Comparison of ENCODE assay signal across 19 mouse cellular contexts in the genomic region with DNA sequence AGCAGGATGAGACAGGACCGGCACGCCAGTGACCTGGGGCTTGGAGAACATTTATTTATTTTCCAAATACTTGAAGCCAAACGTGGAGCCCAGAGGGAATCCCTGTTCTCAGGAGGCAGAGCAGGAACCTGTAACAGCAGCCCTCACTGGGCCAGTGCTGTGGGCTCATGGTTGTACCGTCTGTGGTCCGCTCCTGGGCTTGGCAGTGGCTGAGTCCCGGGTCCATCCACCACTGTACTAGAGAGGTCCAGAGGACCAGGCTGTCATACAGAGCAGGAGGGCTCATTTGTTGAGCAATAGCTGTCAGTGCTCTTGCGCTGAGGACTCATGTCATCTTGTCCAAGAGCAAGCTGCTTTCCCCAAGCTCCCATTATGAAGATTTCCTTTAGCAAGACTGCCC. TPM values are rescaled to one million over a fixed set of nuclear protein-coding genes. Genes with fewer than 3 reads are reported as not detected.
DNase-seq lines count a peak whose midpoint lies in the region; ATAC-seq and TF ChIP-seq lines count a peak whose summit lies in the region.
"Had no signal": no experiment of that assay in that cellular context is flagged by ENCODE, and none has a peak within 500 bp of the region (broad histone marks: within the 10 kb centered on the region; RNA-seq: fewer than 3 reads in every experiment).

No protein-coding gene starts in this region.

- no peak overlapping the region for H3K4me3 ChIP-seq in gastrocnemius, adult 2 months
- no peak overlapping the region for H3K4me3 ChIP-seq in kidney, embryonic 16.5 days (ENCODE audit: low read length)
- H3K4me3 ChIP-seq in kidney, embryonic 14.5 days (ENCODE audit: low read length), result no peak overlapping the region
- H3K4me3 ChIP-seq in embryonic facial prominence, embryonic 14.5 days (ENCODE audit: low read depth, low read length), result no peak overlapping the region
- no peak overlapping the region for H3K4me3 ChIP-seq in limb, embryonic 15.5 days
- H3K4me3 ChIP-seq: liver, embryonic 12.5 days; lung, embryonic 15.5 days; midbrain, embryonic 13.5 days; myocyte had no signal

- H3K9ac ChIP-seq in kidney, embryonic 16.5 days (replicated peaks; ENCODE audit: low read length), result peak overlapping the region; percentile 13
- H3K9ac ChIP-seq in kidney, embryonic 14.5 days (ENCODE audit: low read depth, low read length), result no peak overlapping the region
- 0 out of 2 replicates have a peak overlapping the region, but pooled peaks have one; percentile 1 for H3K9ac ChIP-seq in embryonic facial prominence, embryonic 14.5 days (ENCODE audit: low read depth, low read length)
- H3K9ac ChIP-seq in limb, embryonic 15.5 days, result no peak overlapping the region
- H3K9ac ChIP-seq: liver, embryonic 12.5 days; lung, embryonic 15.5 days; midbrain, embryonic 13.5 days had no signal

- ATAC-seq in kidney, embryonic 16.5 days (ENCODE audit: low FRiP score, low TSS enrichment), result no peak
- ATAC-seq in kidney, embryonic 14.5 days (ENCODE audit: low FRiP score, low TSS enrichment), result no peak
- no peak for ATAC-seq in embryonic facial prominence, embryonic 14.5 days (ENCODE audit: low read depth)
- no peak for ATAC-seq in limb, embryonic 15.5 days (ENCODE audit: insufficient number of reproducible peaks, low FRiP score, low TSS enrichment, low read depth)
- ATAC-seq: activated CD4-positive, CD25-positive, alpha-beta regulatory T cell, adult 4 months; liver, embryonic 12.5 days; midbrain, embryonic 13.5 days; Patski had no signal

- whole genome bisulfite sequencing in kidney, embryonic 16.5 days, result 63% methylated on average over 7 of the region's 7 CpGs
- WGBS in kidney, embryonic 14.5 days, result 72% methylated on average over 7 of the region's 7 CpGs
- WGBS in embryonic facial prominence, embryonic 14.5 days, result 55% methylated on average over 7 of the region's 7 CpGs
- WGBS in limb, embryonic 15.5 days, result 53% methylated on average over 7 of the region's 7 CpGs

- H3K36me3 ChIP-seq in kidney, embryonic 16.5 days (ENCODE audit: insufficient read depth, low read length), result no peaks in the 10 kb centered on the region
- no peaks in the 10 kb centered on the region for H3K36me3 ChIP-seq in kidney, embryonic 14.5 days (ENCODE audit: control insufficient read depth, insufficient read depth, low read length)
- peaks cover 20% of the 10 kb centered on the region for H3K36me3 ChIP-seq in embryonic facial prominence, embryonic 14.5 days (ENCODE audit: control insufficient read depth, insufficient read depth, low read length)
- H3K36me3 ChIP-seq in limb, embryonic 15.5 days, result peaks cover 17% of the 10 kb centered on the region
- H3K36me3 ChIP-seq: liver, embryonic 12.5 days; lung, embryonic 15.5 days; midbrain, embryonic 13.5 days had no signal

- peak overlapping the region; percentile 71 for H3K27ac ChIP-seq in gastrocnemius, adult 2 months
- no peak overlapping the region for H3K27ac ChIP-seq in kidney, embryonic 16.5 days (ENCODE audit: low read length)
- no peak overlapping the region for H3K27ac ChIP-seq in kidney, embryonic 14.5 days (ENCODE audit: low read depth, low read length)
- H3K27ac ChIP-seq in embryonic facial prominence, embryonic 14.5 days (replicated peaks; ENCODE audit: low read depth, low read length), result peak overlapping the region; percentile 82
- H3K27ac ChIP-seq in limb, embryonic 15.5 days, result peak overlapping the region; percentile 80
- H3K27ac ChIP-seq: liver, embryonic 12.5 days; midbrain, embryonic 13.5 days had no signal

- peaks cover 28% of the 10 kb centered on the region for H3K4me1 ChIP-seq in kidney, embryonic 16.5 days (ENCODE audit: insufficient read depth, low read length)
- peaks cover 18% of the 10 kb centered on the region for H3K4me1 ChIP-seq in kidney, embryonic 14.5 days (ENCODE audit: control insufficient read depth, insufficient read depth, low read length)
- H3K4me1 ChIP-seq in embryonic facial prominence, embryonic 14.5 days (ENCODE audit: control insufficient read depth, insufficient read depth, low read length), result peaks cover 51% of the 10 kb centered on the region
- H3K4me1 ChIP-seq in limb, embryonic 15.5 days, result peaks cover 63% of the 10 kb centered on the region
- H3K4me1 ChIP-seq: liver, embryonic 12.5 days had no signal

- TF ChIP-seq CTCF in gastrocnemius, adult 2 months (IDR thresholded peaks at IDR 0.05), result no peak

- no peaks in the 10 kb centered on the region; the same call in 1 of the 2 replicates for H3K9me3 ChIP-seq in kidney, embryonic 16.5 days (ENCODE audit: low read length)
- no peaks in the 10 kb centered on the region for H3K9me3 ChIP-seq in kidney, embryonic 14.5 days (ENCODE audit: control insufficient read depth, low read length)
- H3K9me3 ChIP-seq in embryonic facial prominence, embryonic 14.5 days (ENCODE audit: control insufficient read depth, low read length), result no peaks in the 10 kb centered on the region
- no peaks in the 10 kb centered on the region for H3K9me3 ChIP-seq in limb, embryonic 15.5 days
- H3K9me3 ChIP-seq: liver, embryonic 12.5 days; lung, embryonic 15.5 days; midbrain, embryonic 13.5 days had no signal

- intact Hi-C loops in gastrocnemius, adult 2 months (cut with DNase I), result no loop called here

- H3K27me3 ChIP-seq in kidney, embryonic 16.5 days (ENCODE audit: insufficient read depth, low read length), result no peaks in the 10 kb centered on the region
- no peaks in the 10 kb centered on the region for H3K27me3 ChIP-seq in kidney, embryonic 14.5 days (ENCODE audit: control insufficient read depth, insufficient read depth, low read length)
- no peaks in the 10 kb centered on the region for H3K27me3 ChIP-seq in embryonic facial prominence, embryonic 14.5 days (replicated peaks; ENCODE audit: control insufficient read depth, insufficient read depth, low read length)
- H3K27me3 ChIP-seq in limb, embryonic 15.5 days, result no peaks in the 10 kb centered on the region
- H3K27me3 ChIP-seq: lung, embryonic 15.5 days; midbrain, embryonic 13.5 days; Patski had no signal

- no peak overlapping the region for H3K4me2 ChIP-seq in kidney, embryonic 16.5 days (replicated peaks; ENCODE audit: low read depth, low read length)
- no peak overlapping the region for H3K4me2 ChIP-seq in kidney, embryonic 14.5 days (replicated peaks; ENCODE audit: low read depth, low read length)
- no peak overlapping the region for H3K4me2 ChIP-seq in embryonic facial prominence, embryonic 14.5 days (ENCODE audit: low read depth, low read length)
- H3K4me2 ChIP-seq in limb, embryonic 15.5 days, result no peak overlapping the region
- H3K4me2 ChIP-seq: liver, embryonic 12.5 days; lung, embryonic 15.5 days; midbrain, embryonic 13.5 days had no signal

- DNase-seq in gastrocnemius, adult 2 months, result peak; percentile 35
- no peak for DNase-seq in gastrocnemius, adult 18-20 months (ENCODE audit: low spot score)
- DNase-seq in embryonic facial prominence, embryonic 14.5 days (ENCODE audit: low spot score), result no peak
- no peak for DNase-seq in urinary bladder, postnatal 36 days (ENCODE audit: low spot score in 2 of 2)
- DNase-seq: adrenal gland, postnatal 25 days; B cell, adult 2 months; cerebellum, adult 2 months; kidney, adult 8-10 months; kidney, postnatal 4 days had no signal

RNA-seq across cellular contexts. Expression of a gene that starts 40.3 kb away (rescaled TPM):
- 1 to 10 TPM; 1.2 to 4.2 TPM for total RNA-seq in gastrocnemius, adult 2 months (2021)
- 1 to 10 TPM; 1.9 TPM for total RNA-seq in gastrocnemius, adult 18-20 months (2021)
- 7.7 and 8.0 TPM in 2 replicates for polyA plus RNA-seq in kidney, embryonic 16.5 days (2015; fragmentation: Nextera tagmentation; extraction: Ambion mirVana)
- polyA plus RNA-seq in kidney, embryonic 14.5 days (2014; fragmentation: Nextera tagmentation; extraction: Ambion mirVana), result 15.3 and 20.1 TPM in 2 replicates
- 63.8 and 68.0 TPM in 2 replicates for polyA plus RNA-seq in embryonic facial prominence, embryonic 14.5 days (2014; fragmentation: Nextera tagmentation; extraction: Ambion mirVana)
- polyA plus RNA-seq in limb, embryonic 15.5 days (2015; fragmentation: Nextera tagmentation; extraction: Ambion mirVana), result 47.6 and 65.0 TPM in 2 replicates
- total RNA-seq: neutrophil, adult 5-6 weeks had no signal
- polyA plus RNA-seq: activated CD4-positive, CD25-positive, alpha-beta regulatory T cell, adult 4 months had no signal

RNA-seq across cellular contexts. Expression of a gene that starts 45.0 kb away (rescaled TPM):
- 1 to 10 TPM; 7.0 TPM for total RNA-seq in gastrocnemius, adult 2 months (2021)
- 1 to 10 TPM; 7.2 to 9.7 TPM for total RNA-seq in gastrocnemius, adult 18-20 months (2021)
- 39.0 and 42.7 TPM in 2 replicates for polyA plus RNA-seq in kidney, embryonic 16.5 days (2015; fragmentation: Nextera tagmentation; extraction: Ambion mirVana)
- polyA plus RNA-seq in kidney, embryonic 14.5 days (2014; fragmentation: Nextera tagmentation; extraction: Ambion mirVana), result 29.7 and 33.3 TPM in 2 replicates
- 26.6 and 30.4 TPM in 2 replicates for polyA plus RNA-seq in embryonic facial prominence, embryonic 14.5 days (2014; fragmentation: Nextera tagmentation; extraction: Ambion mirVana)
- 32.8 and 34.4 TPM in 2 replicates for polyA plus RNA-seq in limb, embryonic 15.5 days (2015; fragmentation: Nextera tagmentation; extraction: Ambion mirVana)

RNA-seq across cellular contexts. Expression of a gene that starts 54.6 kb away (rescaled TPM):
- total RNA-seq in gastrocnemius, adult 2 months (2021), result 1 to 10 TPM; 2.9 to 3.7 TPM
- total RNA-seq in gastrocnemius, adult 18-20 months (2021), result 1 to 10 TPM; 2.9 to 4.0 TPM
- polyA plus RNA-seq in kidney, embryonic 16.5 days (2015; fragmentation: Nextera tagmentation; extraction: Ambion mirVana), result 19.1 and 25.2 TPM in 2 replicates
- 6.1 and 7.2 TPM in 2 replicates for polyA plus RNA-seq in kidney, embryonic 14.5 days (2014; fragmentation: Nextera tagmentation; extraction: Ambion mirVana)
- polyA plus RNA-seq in embryonic facial prominence, embryonic 14.5 days (2014; fragmentation: Nextera tagmentation; extraction: Ambion mirVana), result 14.9 and 17.3 TPM in 2 replicates
- 27.6 and 35.3 TPM in 2 replicates for polyA plus RNA-seq in limb, embryonic 15.5 days (2015; fragmentation: Nextera tagmentation; extraction: Ambion mirVana)
- total RNA-seq: neutrophil, adult 5-6 weeks had no signal

Comparison
In these comparisons a context has a peak if more than half of its experiments do, and no peak if none do; other contexts are left out.
1. H3K9ac ChIP-seq: peak in kidney, embryonic 16.5 days (single experiment) and embryonic facial prominence, embryonic 14.5 days (single experiment); none in kidney, embryonic 14.5 days (single experiment) and limb, embryonic 15.5 days (single experiment).
2. H3K27ac ChIP-seq: peak in gastrocnemius, adult 2 months (single experiment), embryonic facial prominence, embryonic 14.5 days (single experiment) and limb, embryonic 15.5 days (single experiment); none in kidney, embryonic 16.5 days (single experiment) and kidney, embryonic 14.5 days (single experiment).